Mouse (Mus musculus): Measurements from ENCODE around the gene Cbs.

DNA sequence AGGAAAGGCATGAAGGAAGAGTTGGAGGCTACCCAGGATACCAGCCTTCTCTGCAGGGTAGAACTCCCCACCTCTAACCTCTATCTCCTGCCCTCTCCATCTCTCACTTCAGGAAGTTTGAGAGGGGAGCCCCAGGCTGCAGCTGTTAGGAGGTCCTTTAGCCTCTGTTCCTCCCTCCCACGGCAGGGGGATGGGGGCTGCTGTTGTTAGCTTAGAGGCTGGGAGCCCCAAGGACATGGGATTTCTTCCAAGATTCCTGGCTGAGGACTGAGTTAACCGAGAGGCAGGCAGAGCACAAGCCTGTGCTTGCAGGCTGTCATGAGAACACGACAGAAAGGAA is 49.2 kb upstream of the Cbs start:
- TF ChIP-seq CTCF (IDR thresholded peaks at IDR 0.05; ENCODE audit: low read depth, low read length): no peak
- no peak for TF ChIP-seq POLR2A (IDR thresholded peaks at IDR 0.05; ENCODE audit: extremely low read depth, insufficient read depth, low read length)
